Mouse (Mus musculus) layer of hippocampus, adult 6 months (tissue): ENCODE data around the gene Thyn1. TPM values are rescaled to one million over a fixed set of nuclear protein-coding genes. Genes with fewer than 3 reads are reported as not detected.

Experiments
- long read RNA-seq, 2 experiments: library from polyadenylated mRNA; unstranded; transcript quantifications; one replicate each; pipeline ENCODE4 v2.0.0; 2019 to 2020
- polyA plus RNA-seq: library from polyadenylated mRNA; unstranded; fragments of <200 nt; fragmentation: Nextera tagmentation; gene quantifications from 2 replicates; pipeline ENCODE4 v1.2.3, GENCODE M21; 2021

Thyn1 gene
- 72.4 and 93.4 TPM in 2 replicates for polyA plus RNA-seq
- long read RNA-seq, experiment 1, transcript Thyn1-203 (7 exons, 775 nt), result minor isoform, 5 of 63 reads
- long read RNA-seq, experiment 1, transcript Thyn1-201 (8 exons, 918 nt), result major isoform, 29 of 63 reads
- long read RNA-seq, experiment 1, transcript Thyn1-202 (7 exons, 1,107 nt), result minor isoform, 5 of 63 reads
- long read RNA-seq, experiment 1, partial matches to known transcripts, result 16 of 63 reads
- long read RNA-seq, experiment 1, other reads (novel, unspliced or antisense), result 8 of 63 reads
- long read RNA-seq, experiment 2, transcript Thyn1-202 (7 exons, 1,107 nt), result minor isoform, 10 of 46 reads
- long read RNA-seq, experiment 2, transcript Thyn1-201 (8 exons, 918 nt), result major isoform, 14 of 46 reads
- long read RNA-seq, experiment 2, partial matches to known transcripts, result 8 of 46 reads
- long read RNA-seq, experiment 2, other reads (novel, unspliced or antisense), result 11 of 46 reads

GRCm38 (mm10) chr9:26999461-27000395, at the start of gene Thyn1, which contains the start of gene Acad8:
Thyn1 (plus strand) TSS chr9:26999710.
Acad8 (minus strand) TSS chr9:26999566.

GRCm38 (mm10) chr9:27029828-27030762, 30.6 kb downstream of the Thyn1 start, which contains the start of the genes Vps26b and Ncapd3:
Vps26b (minus strand) TSS chr9:27030065.
Ncapd3 (plus strand) TSS chr9:27030175.

Other genes with a start within 250 kb of the Thyn1 start
- gene Glb1l2, start 193.2 kb upstream of the Thyn1 start, polyA plus RNA-seq, result 0.50 and 1.5 TPM in 2 replicates
- not detected in 2 replicates for gene Glb1l3, start 138.8 kb upstream of the Thyn1 start, polyA plus RNA-seq
- gene Gm1110, start 76.6 kb upstream of the Thyn1 start, polyA plus RNA-seq, result 0.15 and 0.25 TPM in 2 replicates
- gene Acad8, start 144 bp upstream of the Thyn1 start, polyA plus RNA-seq, result 23.1 and 38.2 TPM in 2 replicates
- 54.8 and 60.5 TPM in 2 replicates for gene Vps26b, start 30.4 kb downstream of the Thyn1 start, polyA plus RNA-seq
- gene Ncapd3, start 30.5 kb downstream of the Thyn1 start, polyA plus RNA-seq, result 4.8 and 5.0 TPM in 2 replicates
- 25.3 and 26.8 TPM in 2 replicates for gene Jam3, start 155.7 kb downstream of the Thyn1 start, polyA plus RNA-seq